Mouse (Mus musculus) gastrocnemius, adult 2 months (tissue): ENCODE data around the gene Son. TPM values are rescaled to one million over a fixed set of nuclear protein-coding genes. Genes with fewer than 3 reads are reported as not detected.

ENCODE experiments used
- DNase-seq: peaks from one replicate; pipeline ENCODE4 v3.0.0; 2022
- H3K27ac ChIP-seq: fragments of 200-600 bp; 2 replicates; pipeline ENCODE4 v1.8.1; 2022; ENCODE audit warnings: mild to moderate bottlenecking
- H3K4me3 ChIP-seq: fragments of 200-600 bp; 2 replicates; pipeline ENCODE4 v1.8.1; 2022; ENCODE audit warnings: mild to moderate bottlenecking, moderate library complexity
- CTCF ChIP-seq: fragments of 200-600 bp; IDR thresholded peaks from 2 replicates; pipeline ENCODE4 v1.8.1; 2022; ENCODE audit warnings: antibody characterized with exemption, mild to moderate bottlenecking, moderate library complexity
- intact Hi-C: fragments of 180-260 bp; cut with DNase I; formaldehyde crosslinking; loops from one replicate; pipeline ENCODE4 v1.15.1; 2025
- total RNA-seq, 2 experiments: library from RNA; stranded (reverse); gene quantifications; 2 replicates each; pipeline ENCODE4 v1.2.3; 2021

Gene Son
- total RNA-seq, 2 experiments from 2014 or later: 113 to 116 TPM

- no peak for DNase-seq
- Histone ChIP-seq H3K4me3 (no peak overlapping the region), H3K27ac (no peak overlapping the region)
- intact Hi-C loops: no loop called here
- TF ChIP-seq CTCF: no peak
Measured at GRCm38 (mm10) chr16:91674500-91674899, 27.2 kb downstream of the Son start.

- no peak for TF ChIP-seq CTCF
- intact Hi-C loops: no loop called here
Measured at GRCm38 (mm10) chr16:91678147-91678911, 31.0 kb downstream of the Son start.

GRCm38 (mm10) chr16:91680656-91681055 lies 33.4 kb downstream of the Son start:
- intact Hi-C loops: no loop called here
- no peak for TF ChIP-seq CTCF

More at GRCm38 (mm10) chr16:91678147-91678911, 31.0 kb downstream of the Son start:
- DNase-seq: no peak
- H3K27ac ChIP-seq: no peak overlapping the region
- H3K4me3 ChIP-seq: no peak overlapping the region

GRCm38 (mm10) chr16:91685526-91685925 lies 38.2 kb downstream of the Son start:
- no peak for DNase-seq
- Histone ChIP-seq H3K4me3 (no peak overlapping the region), H3K27ac (no peak overlapping the region)
- intact Hi-C loops: loop anchor here (5.0 kb wide), 1 partner anchor 38 kb away; the partner anchor contains the start of genes Gart and Son
- no peak for TF ChIP-seq CTCF

More at GRCm38 (mm10) chr16:91680656-91681055, 33.4 kb downstream of the Son start:
- no peak for DNase-seq
- Histone ChIP-seq H3K27ac (no peak overlapping the region), H3K4me3 (no peak overlapping the region)

- no peak for DNase-seq
- intact Hi-C loops: loop anchor here (5.0 kb wide), 1 partner anchor 39 kb away; the partner anchor contains the start of genes Gart and Son
- no peak for TF ChIP-seq CTCF
- H3K4me3 ChIP-seq: no peak overlapping the region
- no peak overlapping the region for H3K27ac ChIP-seq
Measured at GRCm38 (mm10) chr16:91686369-91686768, 39.1 kb downstream of the Son start.

- H3K27ac ChIP-seq: peak overlapping the region; percentile 87
- no peak for TF ChIP-seq CTCF
- peak overlapping the region; percentile 89 for H3K4me3 ChIP-seq
- intact Hi-C loops: loop anchor here (5.0 kb wide), 1 partner anchor 41 kb away; the partner anchor contains the start of genes Gart and Son
- no peak for DNase-seq
Measured at GRCm38 (mm10) chr16:91688023-91688618, 40.8 kb downstream of the Son start.

- peak; percentile 97 for DNase-seq
- intact Hi-C loops: loop anchor here (5.0 kb wide), 1 partner anchor 41 kb away; the partner anchor contains the start of genes Gart and Son
- TF ChIP-seq CTCF: no peak
- Histone ChIP-seq H3K4me3 (peak within 1 kb of the TSS; percentile 89), H3K27ac (peak within 1 kb of the TSS; percentile 87)
Measured at GRCm38 (mm10) chr16:91688619-91689334, 41.5 kb downstream of the Son start, which contains the start of gene Donson. Gene Donson, minus strand, starts transcription at chr16:91688770.

- intact Hi-C loops: loop anchor here (5.0 kb wide), 1 partner anchor 42 kb away; the partner anchor contains the start of genes Gart and Son
- H3K27ac ChIP-seq: no peak overlapping the region
- no peak for TF ChIP-seq CTCF
- DNase-seq: no peak
- H3K4me3 ChIP-seq: no peak overlapping the region; the same call in 1 of the 2 replicates
Measured at GRCm38 (mm10) chr16:91689791-91690190, 42.5 kb downstream of the Son start.

GRCm38 (mm10) chr16:91694455-91695084 lies 47.3 kb downstream of the Son start:
- intact Hi-C loops: loop anchor here (1.0 kb wide), 1 partner anchor 224 kb away; no protein-coding TSS in a partner anchor
- peak overlapping the region; percentile 76 for H3K27ac ChIP-seq
- H3K4me3 ChIP-seq: peak overlapping the region; percentile 50
- DNase-seq: peak; percentile 84
- TF ChIP-seq CTCF: peak; percentile 92

- no peak for TF ChIP-seq CTCF
- intact Hi-C loops: no loop called here
- Histone ChIP-seq H3K27ac (peak overlapping the region; percentile 76), H3K4me3 (peak overlapping the region; percentile 50)
- DNase-seq: peak; percentile 67
Measured at GRCm38 (mm10) chr16:91695108-91695755, 47.9 kb downstream of the Son start.

- no peak for DNase-seq
- intact Hi-C loops: no loop called here
- H3K27ac ChIP-seq: no peak overlapping the region
- no peak overlapping the region for H3K4me3 ChIP-seq
- TF ChIP-seq CTCF: no peak
Measured at GRCm38 (mm10) chr16:91698995-91699394, 51.7 kb downstream of the Son start.
